Mouse (Mus musculus) G1E (cell line): Measurements from ENCODE around the gene Naa15. TPM values are rescaled to one million over a fixed set of nuclear protein-coding genes. Genes with fewer than 3 reads are reported as not detected.

Source experiments
- ATAC-seq: 2 replicates; pipeline ENCODE4 v1.8.0; 2016; ENCODE audit warnings: mild to moderate bottlenecking; ENCODE audit not compliant: insufficient number of reproducible peaks, poor library complexity, low FRiP score, severe bottlenecking; ENCODE audit errors: extremely low read depth
- DNase-seq: peaks from one replicate; pipeline ENCODE4 v3.0.0; 2012; ENCODE audit warnings: low spot score
- H3K27me3 ChIP-seq: 2 replicates; pipeline ENCODE4 v1.6.1; 2012; ENCODE audit warnings: mild to moderate bottlenecking, low read length, inconsistent platforms; ENCODE audit not compliant: insufficient read depth
- H3K36me3 ChIP-seq: replicated peaks from 2 replicates; pipeline ENCODE3; 2012; ENCODE audit warnings: mild to moderate bottlenecking, inconsistent platforms
- H3K4me1 ChIP-seq: 2 replicates; pipeline ENCODE4 v1.6.1; 2012; ENCODE audit warnings: low read depth, low read length, inconsistent platforms, mixed read lengths; ENCODE audit not compliant: insufficient read depth
- H3K4me3 ChIP-seq: 2 replicates; pipeline ENCODE4 v1.5.1; 2012; ENCODE audit warnings: low read depth, mild to moderate bottlenecking, inconsistent platforms, low read length, moderate library complexity, mixed read lengths
- H3K9me3 ChIP-seq: replicated peaks from 2 replicates; pipeline ENCODE4 v1.6.1; 2012; ENCODE audit warnings: inconsistent platforms
- CTCF ChIP-seq: IDR thresholded peaks from 2 replicates; pipeline ENCODE4 v1.5.1; 2012; ENCODE audit warnings: low read depth, low read length, inconsistent platforms, mixed read lengths
- GATA1 ChIP-seq: IDR thresholded peaks from 2 replicates; pipeline ENCODE4 v1.6.1; 2012; ENCODE audit warnings: borderline replicate concordance, low read length, inconsistent platforms, mixed read lengths
- GATA2 ChIP-seq: IDR thresholded peaks from 2 replicates; pipeline ENCODE4 v1.6.1; 2012; ENCODE audit warnings: low read depth, low read length, inconsistent platforms, borderline replicate concordance
- POLR2AphosphoS5 ChIP-seq: IDR thresholded peaks from 2 replicates; pipeline ENCODE4 v1.6.1; 2012; ENCODE audit warnings: low read depth, low read length, inconsistent platforms; ENCODE audit not compliant: insufficient replicate concordance
- TAL1 ChIP-seq: conservative IDR thresholded peaks from 2 replicates; pipeline ENCODE4 v1.6.1; 2012; ENCODE audit warnings: low read depth, low read length, inconsistent platforms, mixed read lengths
- polyA plus RNA-seq: library from polyadenylated mRNA; stranded (reverse); fragments of >175 nt; gene quantifications from 2 replicates; pipeline ENCODE4 v1.2.3, GENCODE M21; 2012
- total RNA-seq, 2 experiments: library from RNA; stranded (forward) in 1 of 2; stranded (reverse) in 1 of 2; fragments of 200-1000 nt in 1 of 2; fragments of >200 nt in 1 of 2; fragmentation: Nextera tagmentation in 1 of 2; gene quantifications; 2 replicates each; pipeline ENCODE4 v1.2.3; 2014 to 2017

Naa15 gene
- total and polyA plus RNA-seq, 3 experiments = 28.6 to 138 (median 63.5) TPM

DNA sequence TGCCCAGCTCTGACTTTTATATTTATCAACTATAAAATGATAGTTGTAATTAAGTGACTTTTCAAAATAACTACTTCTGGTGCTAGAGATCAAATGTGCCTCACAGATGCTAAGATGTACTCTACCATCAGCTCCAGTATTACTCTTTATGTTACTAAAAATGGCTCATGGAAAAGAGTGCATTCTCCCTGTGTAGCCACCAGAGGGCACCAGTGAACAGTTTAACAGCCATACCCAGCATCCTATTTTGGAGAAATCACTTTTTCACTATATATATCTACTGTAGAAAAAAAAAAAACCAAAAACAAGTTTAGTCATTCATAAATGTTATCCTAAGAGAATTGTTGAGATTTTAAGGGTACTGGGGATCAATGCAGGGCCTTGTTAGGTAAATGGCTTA lies 66.1 kb downstream of the Naa15 start:
- no peak for TF ChIP-seq TAL1
- peak; percentile 61; the same call in 1 of the 2 replicates for TF ChIP-seq CTCF
- H3K4me1 ChIP-seq = peaks cover 25% of the 10 kb centered on the region
- no peaks in the 10 kb centered on the region for H3K27me3 ChIP-seq
- ATAC-seq (no peak), DNase-seq (no peak)
- no peak overlapping the region for H3K4me3 ChIP-seq
- peaks cover 10% of the 10 kb centered on the region for H3K36me3 ChIP-seq
- no peaks in the 10 kb centered on the region for H3K9me3 ChIP-seq

DNA sequence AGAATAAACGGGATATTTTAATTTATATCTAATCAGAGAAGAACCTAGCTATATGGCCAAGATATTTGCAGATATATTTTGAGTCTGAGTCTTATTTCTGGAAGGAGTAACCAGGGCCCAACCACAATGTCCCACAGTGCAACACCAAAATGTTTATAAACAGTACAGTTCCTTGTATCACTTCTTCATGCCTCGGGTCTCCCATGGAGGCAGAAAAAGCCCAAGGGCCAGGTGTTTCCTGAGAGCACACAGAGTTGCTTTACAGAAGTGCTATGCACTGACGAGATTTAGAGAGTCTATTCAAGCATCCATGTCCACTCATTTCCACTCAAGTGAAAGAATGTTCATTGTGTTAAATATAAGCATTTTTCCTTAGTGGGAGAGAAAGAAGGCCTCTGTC lies 66.9 kb downstream of the Naa15 start:
- Histone ChIP-seq H3K27me3 (no peaks in the 10 kb centered on the region), H3K36me3 (peaks cover 10% of the 10 kb centered on the region), H3K9me3 (no peaks in the 10 kb centered on the region), H3K4me3 (no peak overlapping the region), H3K4me1 (peaks cover 28% of the 10 kb centered on the region)
- DNase-seq (no peak), ATAC-seq (no peak)
- TF ChIP-seq TAL1 (no peak), GATA2 (no peak), POLR2AphosphoS5 (no peak), CTCF (no peak), GATA1 (no peak)

DNA sequence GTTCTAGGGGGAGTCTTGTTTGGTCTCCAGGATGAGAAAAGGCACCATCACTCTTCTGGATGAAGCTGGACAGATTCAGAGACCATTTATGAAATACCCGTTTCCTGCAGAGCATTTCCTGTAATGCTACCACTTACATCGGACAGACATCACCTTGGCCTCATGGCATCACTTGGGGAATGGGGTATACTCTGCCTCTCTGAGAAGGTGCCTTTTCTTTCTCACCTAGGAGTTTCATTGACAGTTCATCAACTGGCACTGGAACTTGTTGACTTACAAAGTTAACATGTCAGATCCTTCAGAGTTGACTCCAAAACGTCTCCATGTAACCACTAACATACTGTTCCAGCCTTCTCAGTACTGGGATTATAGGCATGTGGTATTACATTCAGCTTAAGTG lies 67.8 kb downstream of the Naa15 start:
- Histone ChIP-seq H3K27me3 (no peaks in the 10 kb centered on the region), H3K9me3 (no peaks in the 10 kb centered on the region), H3K4me3 (peak overlapping the region; percentile 97; the same call in 1 of the 2 replicates), H3K36me3 (peaks cover 13% of the 10 kb centered on the region), H3K4me1 (peaks cover 28% of the 10 kb centered on the region)
- no peak for TF ChIP-seq GATA1
- TF ChIP-seq GATA2 = no peak
- TF ChIP-seq TAL1 = no peak
- TF ChIP-seq CTCF = no peak
- TF ChIP-seq POLR2AphosphoS5 = no peak
- DNase-seq = no peak
- no peak for ATAC-seq

DNA sequence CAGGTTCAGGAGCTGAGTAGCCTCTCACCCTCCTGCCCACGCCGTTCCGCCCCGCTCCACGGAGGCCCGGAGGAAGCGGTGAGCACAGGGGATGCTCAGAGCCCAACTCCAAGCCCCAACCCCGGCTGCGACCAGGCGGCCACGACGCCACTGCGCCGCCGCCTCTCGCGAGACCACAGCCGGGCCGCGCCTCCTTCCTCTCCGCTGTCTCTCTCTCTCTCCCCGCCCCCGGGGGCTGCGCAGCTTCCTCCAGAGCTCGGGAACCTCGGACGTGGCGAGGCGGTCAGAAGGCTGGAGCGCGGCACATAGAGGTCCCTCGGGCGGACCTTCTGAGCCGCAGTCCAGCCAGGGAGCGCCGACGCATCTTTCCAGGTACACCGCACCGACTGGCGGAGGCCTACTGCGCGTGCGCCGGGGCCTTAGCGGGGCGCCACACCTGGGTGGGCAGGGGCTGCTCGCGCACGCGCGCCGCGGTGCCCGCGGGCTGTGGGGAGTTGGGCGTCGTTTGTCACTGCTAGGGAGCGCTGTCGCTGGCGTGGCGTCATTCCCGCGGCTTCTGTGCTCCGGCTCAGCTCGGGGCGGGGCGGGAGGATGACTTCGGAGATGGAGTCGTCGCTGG lies 68.9 kb downstream of the Naa15 start, which contains the start of gene Rab33b:
Gene Rab33b, plus strand, starts transcription at position 180 of the 619 bp plus-strand sequence.
- H3K27me3 ChIP-seq = no peaks in the 10 kb centered on the region
- H3K4me1 ChIP-seq = peaks cover 28% of the 10 kb centered on the region
- peak within 1 kb of the TSS; percentile 97 for H3K4me3 ChIP-seq
- TF ChIP-seq TAL1 = no peak
- DNase-seq (peak; percentile 83), ATAC-seq (peak; percentile 88)
- no peaks in the 10 kb centered on the region for H3K9me3 ChIP-seq
- peaks cover 20% of the 10 kb centered on the region for H3K36me3 ChIP-seq

DNA sequence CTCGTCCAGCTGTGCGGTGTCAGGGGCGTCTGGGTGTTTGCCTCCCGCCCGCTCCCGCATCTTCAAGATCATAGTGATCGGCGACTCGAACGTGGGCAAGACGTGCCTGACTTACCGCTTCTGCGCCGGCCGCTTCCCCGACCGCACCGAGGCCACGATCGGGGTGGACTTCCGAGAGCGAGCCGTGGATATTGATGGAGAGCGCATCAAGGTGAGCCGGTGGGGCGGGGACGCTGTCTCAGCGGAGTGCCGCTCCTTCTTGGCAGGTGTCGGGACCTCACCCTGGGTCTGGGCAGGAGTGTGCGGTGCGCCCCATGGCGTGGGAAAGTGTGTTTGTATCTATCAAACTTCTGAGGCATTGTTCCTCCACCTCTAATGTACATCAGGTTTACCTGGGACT lies 69.4 kb downstream of the Naa15 start:
- peaks cover 28% of the 10 kb centered on the region for H3K4me1 ChIP-seq
- no peak for ATAC-seq
- peaks cover 20% of the 10 kb centered on the region for H3K36me3 ChIP-seq
- no peaks in the 10 kb centered on the region for H3K27me3 ChIP-seq
- no peak for TF ChIP-seq TAL1
- no peak for TF ChIP-seq GATA1
- no peak for TF ChIP-seq GATA2
- no peak for TF ChIP-seq CTCF
- no peak for TF ChIP-seq POLR2AphosphoS5
- DNase-seq = no peak
- H3K4me3 ChIP-seq = peak overlapping the region; percentile 97
- no peaks in the 10 kb centered on the region for H3K9me3 ChIP-seq

- Histone ChIP-seq H3K27me3 (no peaks in the 10 kb centered on the region), H3K9me3 (no peaks in the 10 kb centered on the region), H3K36me3 (peaks cover 22% of the 10 kb centered on the region), H3K4me1 (peaks cover 28% of the 10 kb centered on the region), H3K4me3 (no peak overlapping the region)
- DNase-seq (no peak), ATAC-seq (no peak)
- no peak for TF ChIP-seq CTCF
- no peak for TF ChIP-seq GATA2
- TF ChIP-seq POLR2AphosphoS5 = no peak
- no peak for TF ChIP-seq TAL1
- no peak for TF ChIP-seq GATA1
Measured at GRCm38 (mm10) chr3:51485347-51485746, 70.4 kb downstream of the Naa15 start.
